Mouse (Mus musculus) stomach, embryonic 16.5 days (tissue): ENCODE measurements around the gene Lrig1. TPM values are rescaled to one million over a fixed set of nuclear protein-coding genes. Genes with fewer than 3 reads are reported as not detected.

Experiments
- ATAC-seq: fragments of 200-750 bp; cut with Nextera tagmentation; 2 replicates; pipeline ENCODE4 v1.8.0; 2017; ENCODE audit warnings: moderate number of reproducible peaks, moderate TSS enrichment; ENCODE audit not compliant: insufficient read depth, low FRiP score
- H3K27ac ChIP-seq: fragments of 300-500 bp; sonication (generic); 2 replicates; pipeline ENCODE4 v1.5.1; 2014; ENCODE audit warnings: low read length
- H3K27me3 ChIP-seq: fragments of 300-500 bp; sonication (generic); 2 replicates; pipeline ENCODE4 v1.6.1; 2014; ENCODE audit warnings: low read length, control low read depth, mixed read lengths; ENCODE audit not compliant: control insufficient read depth, insufficient read depth
- H3K36me3 ChIP-seq: fragments of 300-500 bp; sonication (generic); 2 replicates; pipeline ENCODE4 v1.6.1; 2014; ENCODE audit warnings: low read length; ENCODE audit not compliant: control insufficient read depth, insufficient read depth
- H3K4me1 ChIP-seq: fragments of 300-500 bp; sonication (generic); 2 replicates; pipeline ENCODE4 v1.6.1; 2014; ENCODE audit warnings: low read length, control low read depth, mixed read lengths; ENCODE audit not compliant: control insufficient read depth, insufficient read depth
- H3K4me2 ChIP-seq: fragments of 300-500 bp; sonication (generic); 2 replicates; pipeline ENCODE4 v1.6.1; 2014; ENCODE audit warnings: low read depth, low read length, mixed read lengths
- H3K4me3 ChIP-seq: fragments of 300-500 bp; sonication (generic); replicated peaks from 2 replicates; pipeline ENCODE4 v1.5.1; 2014; ENCODE audit warnings: mild to moderate bottlenecking, low read length
- H3K9ac ChIP-seq: fragments of 300-500 bp; sonication (generic); 2 replicates; pipeline ENCODE4 v1.6.1; 2014; ENCODE audit warnings: low read length
- H3K9me3 ChIP-seq: fragments of 300-500 bp; sonication (generic); replicated peaks from 2 replicates; pipeline ENCODE4 v1.6.1; 2016; ENCODE audit warnings: low read length, control low read depth; ENCODE audit not compliant: control insufficient read depth
- WGBS: fragments of 180-500 bp; shearing (Covaris S2); extraction: QIAGEN DNeasy Blood & Tissue Kit; methylation state at CpG from one replicate; pipeline ENCODE4 v1.1.7; 2014; 5-methylcytosine and 5-hydroxymethylcytosine counted together
- polyA plus RNA-seq: library from polyadenylated mRNA; unstranded; fragments of >200 nt; fragmentation: Nextera tagmentation; extraction: Ambion mirVana; gene quantifications from 2 replicates; pipeline ENCODE4 v1.2.1, GENCODE M21; 2015

The Lrig1 gene
- polyA plus RNA-seq, 1 experiment from 2014 or later, result 18.3 TPM

DNA sequence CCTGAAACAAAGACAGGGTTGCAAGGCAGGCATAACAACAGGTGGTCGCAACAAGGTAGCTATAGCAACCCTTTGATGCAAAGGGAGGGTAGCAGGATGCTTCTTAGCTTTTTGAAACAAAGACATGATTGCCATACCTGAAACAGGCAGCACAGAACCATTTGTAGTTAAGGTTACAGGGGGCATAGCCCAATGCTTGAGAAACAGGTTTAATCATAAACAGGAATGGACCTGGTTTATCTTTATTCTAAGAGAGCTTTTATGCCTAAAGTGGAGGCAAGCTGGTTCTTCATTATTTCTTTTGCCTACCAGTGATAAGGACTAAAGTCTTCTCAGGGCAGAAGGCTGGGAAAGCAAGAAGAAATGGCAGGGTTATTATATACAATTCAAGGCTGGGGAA lies 50.3 kb downstream of the Lrig1 start:
- peaks cover 65% of the 10 kb centered on the region for H3K4me1 ChIP-seq
- no peak overlapping the region for H3K9ac ChIP-seq
- no peak for ATAC-seq
- 85% methylated on average over 1 of the region's 1 CpGs for WGBS
- H3K4me3 ChIP-seq, result no peak overlapping the region
- H3K27me3 ChIP-seq, result no peaks in the 10 kb centered on the region
- no peaks in the 10 kb centered on the region for H3K9me3 ChIP-seq
- no peaks in the 10 kb centered on the region for H3K36me3 ChIP-seq
- H3K4me2 ChIP-seq, result no peak overlapping the region
- H3K27ac ChIP-seq, result no peak overlapping the region

GRCm38 (mm10) chr6:94648496-94648895 lies 51.5 kb downstream of the Lrig1 start:
- WGBS, result 30% methylated on average over 4 of the region's 4 CpGs
- H3K9me3 ChIP-seq, result no peaks in the 10 kb centered on the region
- peak overlapping the region; percentile 23; the same call in 1 of the 2 replicates for H3K4me2 ChIP-seq
- H3K4me1 ChIP-seq, result peaks cover 65% of the 10 kb centered on the region
- no peaks in the 10 kb centered on the region for H3K27me3 ChIP-seq
- H3K4me3 ChIP-seq, result no peak overlapping the region
- peak overlapping the region; percentile 70 for H3K27ac ChIP-seq
- no peaks in the 10 kb centered on the region for H3K36me3 ChIP-seq
- peak overlapping the region; percentile 41; the same call in 1 of the 2 replicates for H3K9ac ChIP-seq
- no peak; the same call in 1 of the 2 replicates for ATAC-seq

- no peaks in the 10 kb centered on the region for H3K36me3 ChIP-seq
- H3K27ac ChIP-seq, result peak overlapping the region; percentile 70
- 0 out of 2 replicates have a peak overlapping the region, but pooled peaks have one; percentile 41 for H3K9ac ChIP-seq
- peak; percentile 79 for ATAC-seq
- H3K4me3 ChIP-seq, result no peak overlapping the region
- no peaks in the 10 kb centered on the region for H3K27me3 ChIP-seq
- H3K9me3 ChIP-seq, result no peaks in the 10 kb centered on the region
- WGBS, result 14% methylated on average over 10 of the region's 10 CpGs
- peaks cover 59% of the 10 kb centered on the region for H3K4me1 ChIP-seq
- H3K4me2 ChIP-seq, result peak overlapping the region; percentile 23; the same call in 1 of the 2 replicates
Measured at GRCm38 (mm10) chr6:94647574-94648430, 52.2 kb downstream of the Lrig1 start.

DNA sequence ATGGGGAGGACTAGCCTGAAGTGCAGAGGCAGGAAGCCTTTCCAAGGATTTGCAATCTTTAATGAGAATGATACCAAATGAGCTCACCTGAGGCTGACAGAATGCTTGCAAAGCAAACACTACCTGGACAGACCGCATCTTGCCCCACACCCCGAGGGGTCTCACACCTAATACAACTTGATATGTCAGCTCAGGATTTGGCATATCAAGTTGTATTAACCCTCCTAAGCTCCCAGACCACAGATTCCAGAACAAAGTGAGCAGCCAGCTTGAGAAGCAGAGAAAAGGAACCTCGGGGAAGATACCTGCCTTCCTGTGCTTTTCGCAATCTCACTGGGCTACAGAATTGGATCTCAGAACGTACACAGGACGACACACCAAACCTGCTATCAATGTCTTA lies 53.1 kb downstream of the Lrig1 start:
- Histone ChIP-seq H3K27ac (no peak overlapping the region), H3K27me3 (no peaks in the 10 kb centered on the region), H3K4me2 (no peak overlapping the region), H3K9me3 (no peaks in the 10 kb centered on the region), H3K9ac (no peak overlapping the region), H3K36me3 (no peaks in the 10 kb centered on the region), H3K4me3 (no peak overlapping the region), H3K4me1 (peaks cover 55% of the 10 kb centered on the region)
- WGBS, result 60% methylated on average over 6 of the region's 6 CpGs
- no peak for ATAC-seq

- no peak overlapping the region for H3K27ac ChIP-seq
- peaks cover 55% of the 10 kb centered on the region for H3K4me1 ChIP-seq
- 60% methylated on average over 6 of the region's 6 CpGs for WGBS
- H3K36me3 ChIP-seq, result no peaks in the 10 kb centered on the region
- no peaks in the 10 kb centered on the region for H3K9me3 ChIP-seq
- H3K27me3 ChIP-seq, result no peaks in the 10 kb centered on the region
- H3K4me2 ChIP-seq, result no peak overlapping the region
- ATAC-seq, result no peak
- no peak overlapping the region for H3K4me3 ChIP-seq
- H3K9ac ChIP-seq, result no peak overlapping the region
Measured at GRCm38 (mm10) chr6:94646274-94646863, 53.6 kb downstream of the Lrig1 start.

- WGBS, result 34% methylated on average over 4 of the region's 4 CpGs
Measured at GRCm38 (mm10) chr6:94645723-94646122, 54.2 kb downstream of the Lrig1 start.

DNA sequence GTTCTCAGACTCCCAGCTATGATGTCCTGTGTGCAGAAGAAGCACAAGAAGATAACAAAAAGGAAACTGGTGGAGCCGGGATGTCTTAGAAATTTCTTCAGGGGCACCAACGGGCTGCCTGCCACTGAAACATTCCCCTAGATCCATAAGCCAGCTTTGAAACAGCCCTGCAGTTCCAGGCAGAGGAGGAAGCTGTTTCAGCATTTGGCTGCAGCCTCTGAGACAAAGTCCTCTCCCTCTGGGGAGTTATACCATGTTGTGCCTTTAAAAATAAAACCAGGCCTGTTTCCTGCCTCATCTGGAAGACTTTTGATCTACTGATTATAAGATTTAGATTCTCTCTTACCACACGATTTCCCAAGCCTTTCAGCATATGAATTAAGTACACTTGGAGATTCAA lies 55.3 kb downstream of the Lrig1 start:
- Histone ChIP-seq H3K9ac (no peak overlapping the region), H3K9me3 (no peaks in the 10 kb centered on the region), H3K36me3 (no peaks in the 10 kb centered on the region), H3K4me3 (no peak overlapping the region), H3K4me2 (no peak overlapping the region), H3K27ac (no peak overlapping the region), H3K4me1 (peaks cover 57% of the 10 kb centered on the region), H3K27me3 (no peaks in the 10 kb centered on the region)
- no peak for ATAC-seq
- WGBS, result 59% methylated on average over 3 of the region's 3 CpGs

More at GRCm38 (mm10) chr6:94645723-94646122, 54.2 kb downstream of the Lrig1 start:
- no peak for ATAC-seq
- Histone ChIP-seq H3K9me3 (no peaks in the 10 kb centered on the region), H3K4me1 (peaks cover 56% of the 10 kb centered on the region), H3K27ac (no peak overlapping the region), H3K36me3 (no peaks in the 10 kb centered on the region), H3K9ac (no peak overlapping the region), H3K4me2 (no peak overlapping the region), H3K4me3 (no peak overlapping the region), H3K27me3 (no peaks in the 10 kb centered on the region)

DNA sequence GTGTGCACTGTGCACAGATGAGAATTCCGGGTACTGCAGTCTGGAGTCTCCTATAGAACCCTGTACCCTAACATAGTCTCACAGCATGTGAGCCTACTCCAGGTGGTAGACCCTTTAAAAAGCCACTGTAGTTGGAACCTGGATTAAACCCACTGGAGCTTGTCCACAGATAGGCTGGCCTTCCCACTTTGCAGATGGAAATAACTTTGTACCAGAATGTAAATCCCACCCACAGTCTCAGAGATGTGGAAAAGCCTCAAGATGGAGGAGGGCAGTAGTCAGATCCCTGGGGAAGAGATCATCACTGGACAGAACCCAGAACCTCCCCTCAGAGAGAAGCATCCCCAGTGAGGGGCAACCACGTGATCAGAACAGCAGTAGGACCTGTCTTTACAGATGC lies 56.0 kb downstream of the Lrig1 start:
- Histone ChIP-seq H3K27me3 (no peaks in the 10 kb centered on the region), H3K27ac (no peak overlapping the region), H3K36me3 (no peaks in the 10 kb centered on the region), H3K4me1 (peaks cover 56% of the 10 kb centered on the region), H3K4me2 (no peak overlapping the region), H3K9me3 (no peaks in the 10 kb centered on the region), H3K4me3 (no peak overlapping the region), H3K9ac (no peak overlapping the region)
- ATAC-seq, result no peak
- WGBS, result 86% methylated on average over 2 of the region's 2 CpGs

- Histone ChIP-seq H3K9ac (no peak overlapping the region), H3K9me3 (no peaks in the 10 kb centered on the region), H3K27me3 (no peaks in the 10 kb centered on the region), H3K4me2 (no peak overlapping the region), H3K27ac (no peak overlapping the region), H3K4me1 (peaks cover 49% of the 10 kb centered on the region), H3K36me3 (no peaks in the 10 kb centered on the region), H3K4me3 (no peak overlapping the region)
- no peak for ATAC-seq
- WGBS, result 78% methylated on average over 1 of the region's 1 CpGs
Measured at GRCm38 (mm10) chr6:94642048-94642447, 57.9 kb downstream of the Lrig1 start.
